Mouse (Mus musculus): ENCODE measurements around the gene Ift52.

Gene Ift52

DNA sequence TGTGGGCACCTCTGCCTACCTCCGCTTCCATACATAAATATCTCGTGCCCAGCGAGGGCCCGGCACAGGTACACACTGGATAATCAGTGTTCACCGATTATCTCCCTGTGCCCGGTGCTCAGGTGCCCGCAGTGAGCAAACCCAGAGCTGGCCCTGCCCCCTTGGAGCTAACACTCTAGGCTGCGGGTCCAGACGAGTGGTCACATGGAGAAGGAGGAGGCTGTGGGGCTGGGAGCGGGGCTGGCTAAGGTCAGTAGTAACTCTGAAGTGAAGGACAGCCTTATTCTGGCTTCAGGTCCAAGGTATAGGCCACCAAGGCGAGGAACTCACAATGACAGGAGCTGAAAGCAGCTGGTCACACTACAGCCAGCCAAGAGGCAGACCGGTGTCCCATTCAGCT lies 57.7 kb downstream of the Ift52 start:
- DNase-seq (ENCODE audit: low read depth, low spot score): no peak

DNA sequence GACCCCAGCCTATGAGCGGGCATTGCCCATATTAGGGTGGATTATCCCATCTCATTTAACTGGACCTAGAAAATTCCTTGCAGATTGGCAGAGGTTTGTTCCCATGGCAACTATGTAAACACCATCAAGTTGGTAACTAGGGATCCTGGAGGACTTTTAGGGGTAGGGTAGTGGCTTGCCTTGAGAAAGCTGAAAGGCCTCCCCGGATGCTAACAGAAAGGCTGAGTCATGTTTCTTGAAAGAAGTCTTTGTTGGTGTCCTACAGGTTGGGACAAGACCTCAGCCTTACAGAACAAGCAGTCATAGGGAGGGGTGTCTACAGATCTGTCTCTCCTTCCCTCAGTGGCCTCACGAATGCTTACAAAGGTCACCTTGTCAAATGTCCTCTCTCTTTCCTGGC lies 58.1 kb downstream of the Ift52 start:
- DNase-seq (ENCODE audit: low read depth, low spot score): no peak

DNA sequence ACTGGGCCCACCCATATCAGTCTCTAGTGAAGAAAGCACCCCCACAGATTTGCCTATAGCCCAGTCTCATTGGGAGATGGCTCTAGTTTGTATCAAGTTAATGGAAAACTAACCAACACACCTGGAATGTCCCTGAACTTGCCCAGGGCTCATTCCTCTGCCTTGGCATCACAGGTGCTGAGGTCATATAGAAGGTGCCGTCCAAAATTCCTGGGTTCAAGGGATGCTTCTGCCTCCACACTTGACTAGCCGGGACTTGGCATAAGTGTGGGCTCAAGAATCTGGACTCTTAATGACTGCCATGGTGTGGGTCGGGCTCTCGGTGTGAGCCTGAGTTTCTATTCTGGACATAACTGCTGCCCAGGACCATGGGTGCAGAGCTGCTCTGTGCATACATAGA lies 61.9 kb downstream of the Ift52 start:
- no peak for DNase-seq (ENCODE audit: low read depth, low spot score)

DNA sequence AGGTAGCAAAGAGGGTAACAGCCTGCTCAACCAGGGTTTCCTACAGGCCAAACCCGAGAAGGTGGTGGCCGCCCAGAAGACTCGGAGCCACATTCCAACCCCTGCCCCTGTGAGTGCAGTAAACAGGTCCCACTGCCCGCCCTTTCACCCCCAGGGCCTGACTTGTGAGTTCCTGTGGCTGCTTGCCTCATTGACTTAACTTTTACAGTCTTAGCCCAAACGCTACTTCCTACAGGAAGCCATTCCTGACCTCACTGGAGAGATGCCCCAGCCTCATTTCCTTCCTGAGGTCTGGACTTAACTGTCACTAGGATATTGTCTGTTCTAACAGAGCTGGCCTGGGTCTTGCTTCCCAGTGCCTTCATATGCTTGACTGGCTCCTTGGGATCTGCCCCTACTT lies 65.4 kb downstream of the Ift52 start:
- no peak for DNase-seq (ENCODE audit: low read depth, low spot score)

DNA sequence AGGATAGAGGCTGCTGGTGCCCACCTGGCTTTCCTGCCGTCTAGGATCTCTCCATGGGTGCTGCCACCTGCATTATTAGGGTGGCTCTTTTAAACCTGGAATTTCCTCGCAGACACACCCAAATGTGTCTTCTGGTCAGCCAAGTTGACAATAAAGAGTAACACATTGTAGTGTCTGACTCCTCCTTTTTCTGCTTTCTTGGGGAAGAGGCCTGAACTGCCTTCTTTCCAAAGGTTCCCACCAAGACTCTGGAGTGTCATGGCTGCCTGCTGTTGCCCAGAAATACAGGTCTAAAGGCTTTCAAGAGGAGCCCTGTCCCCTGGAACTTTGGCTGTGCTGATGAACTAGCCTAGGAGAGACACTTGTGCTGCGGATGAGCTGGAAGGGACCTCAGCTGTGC lies 67.4 kb downstream of the Ift52 start:
- no peak for DNase-seq (ENCODE audit: low read depth, low spot score)

DNA sequence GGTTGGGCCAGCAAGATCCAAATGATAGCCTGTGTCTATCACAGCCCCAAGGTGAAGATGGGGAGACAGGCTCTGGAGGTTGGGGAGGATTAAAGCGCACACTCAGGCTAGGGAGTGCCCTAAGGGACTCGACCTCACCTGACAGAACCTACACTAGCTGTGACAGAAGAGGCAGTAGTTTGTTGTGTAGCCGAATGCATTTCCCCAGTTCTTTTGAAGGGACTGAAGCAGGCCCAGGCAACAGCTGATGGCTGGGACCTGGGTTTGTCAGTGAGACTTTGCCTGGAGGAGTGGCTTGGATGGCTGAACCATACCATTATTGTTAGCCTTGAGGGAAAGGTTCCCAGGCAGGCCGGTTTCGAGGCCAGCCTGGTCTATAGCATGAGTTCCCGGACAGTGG lies 67.9 kb downstream of the Ift52 start:
- DNase-seq (ENCODE audit: low read depth, low spot score): no peak

DNA sequence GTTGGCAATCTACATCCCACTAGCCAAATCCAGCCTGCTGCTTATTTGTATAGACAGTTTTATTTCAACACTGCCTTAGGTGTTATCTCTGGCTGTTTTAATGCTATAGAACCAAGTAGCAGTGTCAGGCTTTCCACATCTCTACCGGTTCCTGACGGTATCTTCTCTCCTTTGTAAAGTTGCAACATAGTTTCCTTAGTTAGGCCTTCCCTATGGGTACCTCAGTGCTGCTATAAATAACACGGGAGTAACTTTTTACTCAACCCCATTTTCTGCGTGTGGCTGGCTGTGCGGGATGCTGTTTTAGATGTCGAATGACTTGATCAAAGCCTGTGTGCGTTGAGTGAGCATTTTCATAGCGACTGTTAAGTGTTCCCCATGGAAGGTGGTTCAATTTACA lies 69.4 kb downstream of the Ift52 start:
- no peak for DNase-seq (ENCODE audit: low read depth, low spot score)

DNA sequence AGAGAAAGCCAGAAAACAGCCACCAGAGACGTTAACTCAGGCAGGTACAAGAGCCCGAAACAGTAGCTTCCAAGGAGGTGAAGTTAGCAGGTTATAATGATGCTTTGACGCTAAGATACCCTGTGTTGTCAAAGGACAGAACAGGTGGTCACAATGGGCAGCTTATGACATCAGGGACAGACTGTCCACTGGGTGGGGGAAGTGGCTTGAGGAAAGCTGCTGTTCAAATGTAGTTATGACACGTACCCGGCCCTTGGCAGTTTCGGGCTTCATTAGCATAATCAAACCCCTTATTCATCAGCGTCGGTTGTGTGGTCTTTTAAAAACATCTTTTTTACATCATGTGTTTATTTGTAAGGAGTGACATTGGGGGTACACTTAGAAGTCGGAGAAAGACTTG lies 70.6 kb downstream of the Ift52 start, which contains the start of gene Gtsf1l:
TSS of gene Gtsf1l (minus strand) at position 128 of the 400 bp plus-strand sequence.
- DNase-seq (ENCODE audit: low read depth, low spot score): no peak

DNA sequence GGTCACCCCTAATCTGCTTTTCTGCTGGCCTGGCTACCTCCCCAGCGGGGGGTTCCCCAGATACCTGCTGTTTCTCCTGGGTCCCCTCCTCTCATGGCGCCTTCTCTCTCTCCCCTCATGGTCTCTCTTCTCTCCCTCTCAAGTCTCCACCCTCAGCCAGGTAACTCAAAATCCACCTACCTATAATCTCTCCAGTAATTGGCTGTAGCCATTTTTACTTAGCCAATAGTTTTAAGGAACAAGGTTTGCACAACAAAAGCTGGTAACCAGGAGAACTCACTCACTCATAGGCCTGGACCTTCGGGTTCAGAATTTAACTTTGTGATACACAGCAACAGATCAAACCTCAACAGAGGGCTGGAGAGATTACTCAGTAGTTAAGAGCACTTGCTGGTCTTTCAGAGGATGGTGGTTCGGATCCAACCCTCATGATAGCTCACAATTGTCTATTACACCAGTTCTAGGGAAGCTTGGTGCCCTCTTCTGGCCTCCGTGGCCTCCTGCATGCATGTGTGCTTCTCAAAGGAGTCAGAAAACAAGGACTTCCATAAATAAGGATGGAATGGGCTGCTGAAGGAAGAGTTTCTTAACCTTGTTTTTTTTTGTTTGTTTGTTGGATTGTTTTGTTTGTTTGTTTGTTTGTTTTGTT lies 72.4 kb downstream of the Ift52 start:
- peak; percentile 23 for DNase-seq (ENCODE audit: low read depth, low spot score)

DNA sequence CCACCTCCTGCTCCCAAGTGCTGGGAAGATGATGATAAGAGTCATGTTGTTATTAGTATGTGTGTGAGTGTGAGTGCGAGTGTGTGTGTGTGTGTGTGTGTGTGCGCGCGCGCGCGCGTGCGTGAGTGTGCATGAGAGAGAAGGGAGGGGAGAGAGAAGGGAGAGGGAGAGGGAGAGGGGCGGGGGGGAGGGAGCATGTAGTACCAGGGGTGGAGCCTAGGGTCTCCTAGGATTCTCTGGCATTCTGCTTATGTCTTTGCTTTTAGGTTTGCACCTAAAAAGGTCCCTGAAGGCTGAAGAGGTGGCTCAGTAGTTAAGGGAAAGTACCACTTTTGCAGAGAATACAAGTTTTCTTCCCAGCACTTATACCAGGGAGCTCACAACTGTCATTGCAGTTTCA lies 77.8 kb downstream of the Ift52 start:
- DNase-seq (ENCODE audit: low read depth, low spot score): no peak

Data from CD4-positive helper T cell, adult 2 months (primary cell).